Mouse (Mus musculus): ENCODE measurements around the gene Emid1.

The Emid1 gene

GRCm38 (mm10) chr11:5064282-5065055, 87.6 kb downstream of the Emid1 start:
- no peak for DNase-seq (ENCODE audit: extremely low read depth, low read depth, low spot score)

GRCm38 (mm10) chr11:5063561-5064281, 88.3 kb downstream of the Emid1 start:
- no peak for DNase-seq (ENCODE audit: extremely low read depth, low read depth, low spot score)

GRCm38 (mm10) chr11:5062860-5063505, 89.1 kb downstream of the Emid1 start:
- DNase-seq (ENCODE audit: extremely low read depth, low read depth, low spot score) = no peak

- no peak for DNase-seq (ENCODE audit: extremely low read depth, low read depth, low spot score)
Measured at GRCm38 (mm10) chr11:5062326-5062725, 89.7 kb downstream of the Emid1 start.

GRCm38 (mm10) chr11:5061413-5062139, 90.5 kb downstream of the Emid1 start:
- no peak for DNase-seq (ENCODE audit: extremely low read depth, low read depth, low spot score)

GRCm38 (mm10) chr11:5060756-5061412, 91.2 kb downstream of the Emid1 start:
- no peak for DNase-seq (ENCODE audit: extremely low read depth, low read depth, low spot score)

GRCm38 (mm10) chr11:5059704-5060156, 92.3 kb downstream of the Emid1 start:
- DNase-seq (ENCODE audit: extremely low read depth, low read depth, low spot score) = no peak

- no peak for DNase-seq (ENCODE audit: extremely low read depth, low read depth, low spot score)
Measured at GRCm38 (mm10) chr11:5059230-5059629, 92.8 kb downstream of the Emid1 start.

- DNase-seq (ENCODE audit: extremely low read depth, low read depth, low spot score) = no peak
Measured at GRCm38 (mm10) chr11:5058783-5059182, 93.3 kb downstream of the Emid1 start.

- no peak for DNase-seq (ENCODE audit: extremely low read depth, low read depth, low spot score)
Measured at GRCm38 (mm10) chr11:5057856-5058641, 94.0 kb downstream of the Emid1 start, which contains the start of gene Rasl10a. Rasl10a (plus strand) TSS chr11:5058128.

- no peak for DNase-seq (ENCODE audit: extremely low read depth, low read depth, low spot score)
Measured at GRCm38 (mm10) chr11:5057541-5057855, 94.6 kb downstream of the Emid1 start.

GRCm38 (mm10) chr11:5057064-5057463, 95.0 kb downstream of the Emid1 start:
- no peak for DNase-seq (ENCODE audit: extremely low read depth, low read depth, low spot score)

Data from fat pad, adult 2 months (tissue).